Mouse (Mus musculus) liver, postnatal 0 days (tissue): Measurements from ENCODE around the gene Parp4.

Experiments
- CTCF ChIP-seq: sonication (generic); IDR thresholded peaks from 2 replicates; pipeline ENCODE4 v1.5.1; 2016; ENCODE audit warnings: antibody characterized with exemption, low read depth
- EP300 ChIP-seq: IDR thresholded peaks from 2 replicates; pipeline ENCODE4 v1.6.1; 2016; ENCODE audit warnings: antibody characterized with exemption, low read depth, mild to moderate bottlenecking

DNA sequence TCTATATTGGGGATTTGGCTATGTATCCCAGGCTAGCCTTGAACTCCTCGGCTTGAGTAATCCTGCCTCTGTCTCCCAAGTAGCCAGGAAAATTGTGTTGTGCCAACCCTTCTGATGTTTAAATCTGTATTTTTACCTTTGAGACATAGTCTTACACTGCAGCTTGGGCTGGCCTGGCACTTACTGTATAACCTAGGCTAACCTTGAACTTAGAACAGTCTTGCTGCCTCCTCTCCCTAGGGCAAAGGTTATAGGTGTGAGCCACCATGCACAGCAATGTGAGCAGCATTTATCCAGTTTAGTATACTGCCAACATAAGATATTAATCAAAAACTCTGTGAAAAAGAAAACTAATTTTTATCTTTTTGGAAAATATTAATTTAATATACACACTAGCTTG is 19.4 kb downstream of the Parp4 start:
- TF ChIP-seq CTCF (no peak), EP300 (no peak)
